Mouse (Mus musculus) hindbrain, postnatal 0 days (tissue): ENCODE results near the gene Pla2r1. TPM values are rescaled to one million over a fixed set of nuclear protein-coding genes. Genes with fewer than 3 reads are reported as not detected.

Experiments used
- ATAC-seq: fragments of 200-750 bp; cut with Nextera tagmentation; 2 replicates; pipeline ENCODE4 v1.8.0; 2017; ENCODE audit warnings: mild to moderate bottlenecking, moderate TSS enrichment, moderate library complexity
- DNase-seq: peaks from one replicate; pipeline ENCODE4 v3.0.0-alpha.2; 2015; ENCODE audit warnings: low spot score
- H3K27ac ChIP-seq: fragments of 300-500 bp; sonication (generic); 2 replicates; pipeline ENCODE4 v1.5.1; 2014; ENCODE audit warnings: mild to moderate bottlenecking
- H3K27me3 ChIP-seq: fragments of 300-500 bp; sonication (generic); 2 replicates; pipeline ENCODE4 v1.6.1; 2014; ENCODE audit warnings: low read length, mixed read lengths; ENCODE audit not compliant: insufficient read depth
- H3K36me3 ChIP-seq: fragments of 300-500 bp; sonication (generic); 2 replicates; pipeline ENCODE4 v1.6.1; 2014; ENCODE audit warnings: low read length, mixed read lengths; ENCODE audit not compliant: insufficient read depth
- H3K4me1 ChIP-seq: fragments of 300-500 bp; sonication (generic); 2 replicates; pipeline ENCODE4 v1.6.1; 2014; ENCODE audit warnings: antibody characterized with exemption, low read length, mixed read lengths; ENCODE audit not compliant: insufficient read depth
- H3K4me2 ChIP-seq: fragments of 300-500 bp; sonication (generic); 2 replicates; pipeline ENCODE4 v1.6.1; 2014; ENCODE audit warnings: low read depth, mild to moderate bottlenecking, low read length, moderate library complexity, mixed read lengths
- H3K4me3 ChIP-seq: fragments of 300-500 bp; sonication (generic); 2 replicates; pipeline ENCODE4 v1.5.1; 2014; ENCODE audit warnings: low read length
- H3K9ac ChIP-seq: fragments of 300-500 bp; sonication (generic); replicated peaks from 2 replicates; pipeline ENCODE4 v1.6.1; 2014; ENCODE audit warnings: mild to moderate bottlenecking, low read length, moderate library complexity, mixed read lengths
- H3K9me3 ChIP-seq: fragments of 300-500 bp; sonication (generic); 2 replicates; pipeline ENCODE4 v1.6.1; 2016; ENCODE audit warnings: low read length, mixed read lengths
- CTCF ChIP-seq: IDR thresholded peaks from 2 replicates; pipeline ENCODE4 v1.5.1; 2016; ENCODE audit warnings: antibody characterized with exemption, control low read depth, low read depth
- WGBS: fragments of 180-500 bp; shearing (Covaris S2); extraction: QIAGEN DNeasy Blood & Tissue Kit; methylation state at CpG from one replicate; pipeline ENCODE4 v1.1.7; 2014; 5-methylcytosine and 5-hydroxymethylcytosine counted together
- polyA plus RNA-seq: library from polyadenylated mRNA; unstranded; fragments of >200 nt; fragmentation: Nextera tagmentation; extraction: Ambion mirVana; gene quantifications from 2 replicates; pipeline ENCODE4 v1.2.1, GENCODE M21; 2015
- total RNA-seq: library from RNA; depleted of rRNA; stranded (reverse); fragments of >200 nt; gene quantifications from 2 replicates; pipeline ENCODE4 v1.2.3, GENCODE M21; 2014

The Pla2r1 gene
- total and polyA plus RNA-seq, 2 experiments from 2014 or later: under 0.01 to 0.25 TPM

GRCm38 (mm10) chr2:60538710-60539109 is 14.4 kb downstream of the Pla2r1 start:
- H3K27me3 ChIP-seq: no peaks in the 10 kb centered on the region
- H3K27ac ChIP-seq: no peak overlapping the region
- no peaks in the 10 kb centered on the region for H3K4me1 ChIP-seq
- no peak for ATAC-seq
- H3K9ac ChIP-seq: no peak overlapping the region
- no peaks in the 10 kb centered on the region for H3K9me3 ChIP-seq
- H3K4me3 ChIP-seq: no peak overlapping the region
- no peak for DNase-seq
- H3K4me2 ChIP-seq: no peak overlapping the region
- H3K36me3 ChIP-seq: no peaks in the 10 kb centered on the region
- WGBS: 52% methylated on average over 5 of the region's 5 CpGs
- TF ChIP-seq CTCF: no peak

GRCm38 (mm10) chr2:60538274-60538673 is 14.8 kb downstream of the Pla2r1 start:
- TF ChIP-seq CTCF: no peak
- no peaks in the 10 kb centered on the region for H3K27me3 ChIP-seq
- H3K4me2 ChIP-seq: no peak overlapping the region
- no peaks in the 10 kb centered on the region for H3K4me1 ChIP-seq
- no peaks in the 10 kb centered on the region for H3K36me3 ChIP-seq
- 50% methylated on average over 4 of the region's 4 CpGs for WGBS
- no peak overlapping the region for H3K27ac ChIP-seq
- H3K9me3 ChIP-seq: no peaks in the 10 kb centered on the region
- DNase-seq (no peak), ATAC-seq (no peak; the same call in 1 of the 2 replicates)
- H3K4me3 ChIP-seq: no peak overlapping the region
- no peak overlapping the region for H3K9ac ChIP-seq

- Histone ChIP-seq H3K36me3 (no peaks in the 10 kb centered on the region), H3K27ac (no peak overlapping the region), H3K9me3 (no peaks in the 10 kb centered on the region), H3K27me3 (no peaks in the 10 kb centered on the region), H3K9ac (no peak overlapping the region), H3K4me2 (no peak overlapping the region), H3K4me1 (no peaks in the 10 kb centered on the region), H3K4me3 (no peak overlapping the region)
- DNase-seq (no peak), ATAC-seq (no peak)
- WGBS: 70% methylated on average over 8 of the region's 8 CpGs
- TF ChIP-seq CTCF: no peak
Measured at GRCm38 (mm10) chr2:60534755-60535154, 18.4 kb downstream of the Pla2r1 start.

GRCm38 (mm10) chr2:60533026-60533425 is 20.1 kb downstream of the Pla2r1 start:
- DNase-seq: no peak
- no peak overlapping the region for H3K4me3 ChIP-seq
- H3K9ac ChIP-seq: no peak overlapping the region
- H3K4me2 ChIP-seq: no peak overlapping the region
- H3K4me1 ChIP-seq: no peaks in the 10 kb centered on the region
- H3K36me3 ChIP-seq: no peaks in the 10 kb centered on the region
- H3K27ac ChIP-seq: no peak overlapping the region
- no peak for TF ChIP-seq CTCF
- 93% methylated on average over 3 of the region's 3 CpGs for WGBS
- no peak for ATAC-seq
- no peaks in the 10 kb centered on the region for H3K27me3 ChIP-seq
- no peaks in the 10 kb centered on the region for H3K9me3 ChIP-seq

- WGBS: 44% methylated on average over 5 of the region's 5 CpGs
- TF ChIP-seq CTCF: no peak
- DNase-seq: peak; percentile 20
- Histone ChIP-seq H3K9ac (no peak overlapping the region), H3K36me3 (no peaks in the 10 kb centered on the region), H3K27ac (no peak overlapping the region), H3K27me3 (no peaks in the 10 kb centered on the region), H3K4me1 (no peaks in the 10 kb centered on the region), H3K4me3 (no peak overlapping the region), H3K9me3 (no peaks in the 10 kb centered on the region), H3K4me2 (no peak overlapping the region)
- peak; percentile 79; the same call in 1 of the 2 replicates for ATAC-seq
Measured at GRCm38 (mm10) chr2:60532495-60532894, 20.6 kb downstream of the Pla2r1 start.

GRCm38 (mm10) chr2:60515817-60516216 is 37.3 kb downstream of the Pla2r1 start:
- Histone ChIP-seq H3K27me3 (no peaks in the 10 kb centered on the region), H3K27ac (no peak overlapping the region), H3K4me2 (no peak overlapping the region), H3K4me3 (no peak overlapping the region), H3K9me3 (no peaks in the 10 kb centered on the region), H3K36me3 (no peaks in the 10 kb centered on the region), H3K9ac (no peak overlapping the region), H3K4me1 (no peaks in the 10 kb centered on the region)
- no peak for TF ChIP-seq CTCF
- ATAC-seq: no peak
- 54% methylated on average over 8 of the region's 8 CpGs for WGBS
- DNase-seq: no peak

- TF ChIP-seq CTCF: peak; percentile 26; the same call in 1 of the 2 replicates
- Histone ChIP-seq H3K4me3 (no peak overlapping the region), H3K4me2 (no peak overlapping the region), H3K9me3 (no peaks in the 10 kb centered on the region), H3K27ac (no peak overlapping the region), H3K27me3 (no peaks in the 10 kb centered on the region), H3K36me3 (no peaks in the 10 kb centered on the region), H3K9ac (no peak overlapping the region), H3K4me1 (no peaks in the 10 kb centered on the region)
- no peak for DNase-seq
- no peak for ATAC-seq
- WGBS: 74% methylated on average over 4 of the region's 4 CpGs
Measured at GRCm38 (mm10) chr2:60514863-60515262, 38.2 kb downstream of the Pla2r1 start.
